Mouse (Mus musculus): ENCODE measurements around the gene Lrrc8d.

Gene Lrrc8d

DNA sequence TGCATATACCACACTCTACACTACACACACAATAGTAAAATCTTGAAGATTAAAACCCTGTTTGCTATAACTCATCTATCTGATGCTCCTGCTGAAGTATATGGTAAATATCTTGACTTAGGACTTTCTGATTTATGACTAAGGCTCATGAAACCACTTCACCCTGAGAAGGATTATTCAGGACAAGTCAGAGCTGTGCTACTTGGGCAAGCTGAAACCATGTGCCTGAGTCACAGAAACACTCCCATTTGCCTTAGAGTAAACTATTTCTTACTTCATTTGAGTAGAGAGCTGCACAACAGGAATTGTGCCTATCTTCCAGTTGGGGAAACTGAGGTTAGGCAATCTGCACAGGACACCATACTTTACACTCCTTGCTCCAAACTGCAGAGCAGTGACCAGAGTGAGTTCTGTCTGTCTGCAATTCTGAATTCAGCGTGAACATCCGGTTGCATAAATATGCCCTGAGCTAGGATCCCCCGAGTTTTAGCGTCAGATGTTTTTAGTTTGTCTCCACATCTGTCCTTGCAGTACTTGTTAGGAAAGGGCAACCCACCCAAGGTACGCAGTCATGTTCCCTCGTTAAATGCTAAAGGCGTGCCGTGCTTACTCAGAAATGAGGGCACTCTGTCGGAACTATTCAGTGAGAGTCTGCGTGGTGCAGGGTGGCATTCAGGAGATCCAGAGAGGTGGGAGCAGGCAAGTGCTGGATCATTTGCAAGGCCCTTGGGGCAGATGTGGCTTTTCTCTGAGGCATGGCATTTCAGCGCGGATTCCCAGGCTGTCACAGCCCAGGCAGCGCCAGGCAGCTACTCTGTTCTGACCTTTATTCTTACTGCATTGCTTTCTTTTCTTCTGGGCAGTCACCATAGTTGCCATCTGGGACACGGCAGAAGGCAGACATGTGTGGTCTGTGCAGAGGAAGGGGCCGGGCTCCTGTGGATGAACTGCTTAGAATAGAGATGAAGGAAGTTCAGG is 123.0 kb downstream of the Lrrc8d start:
- DNase-seq = no peak

DNA sequence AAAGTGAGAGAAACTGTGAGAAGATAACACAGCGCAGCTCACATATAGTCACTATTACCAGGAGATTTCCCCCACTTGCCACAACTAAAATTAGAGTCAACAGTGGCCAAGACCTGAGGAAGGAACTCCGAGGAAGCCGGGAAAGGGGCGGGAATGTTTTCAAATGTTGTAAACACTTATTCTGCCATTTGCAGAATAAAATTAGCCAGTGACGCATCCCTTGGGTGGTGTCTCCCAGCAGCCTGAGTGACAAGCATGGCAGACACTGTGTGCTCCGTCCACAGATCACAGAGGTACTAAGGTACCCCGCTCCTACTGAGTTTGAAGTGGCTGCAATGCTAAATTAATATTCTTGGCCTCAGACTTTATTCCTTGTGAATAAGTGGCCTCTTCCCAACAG is 124.5 kb downstream of the Lrrc8d start:
- no peak for DNase-seq

DNA sequence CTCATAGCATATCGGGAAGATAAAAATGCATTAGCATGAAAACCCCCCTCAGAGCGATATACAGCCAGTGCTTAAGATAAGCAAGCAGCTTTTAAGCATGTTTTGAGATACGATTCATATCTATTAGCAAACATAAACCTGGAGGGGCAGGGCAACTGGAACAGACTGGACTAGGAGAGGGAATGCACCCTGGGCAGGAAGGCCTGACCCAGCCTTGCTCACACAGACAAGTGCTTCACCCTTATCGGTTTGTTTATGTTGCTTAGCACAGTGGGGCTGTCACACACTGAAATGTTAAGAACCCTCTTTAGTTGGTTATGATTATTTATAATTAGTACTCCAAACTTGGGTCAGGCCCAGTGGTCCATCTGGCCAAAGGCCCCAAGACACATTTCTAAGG is 125.1 kb downstream of the Lrrc8d start:
- DNase-seq = no peak

DNA sequence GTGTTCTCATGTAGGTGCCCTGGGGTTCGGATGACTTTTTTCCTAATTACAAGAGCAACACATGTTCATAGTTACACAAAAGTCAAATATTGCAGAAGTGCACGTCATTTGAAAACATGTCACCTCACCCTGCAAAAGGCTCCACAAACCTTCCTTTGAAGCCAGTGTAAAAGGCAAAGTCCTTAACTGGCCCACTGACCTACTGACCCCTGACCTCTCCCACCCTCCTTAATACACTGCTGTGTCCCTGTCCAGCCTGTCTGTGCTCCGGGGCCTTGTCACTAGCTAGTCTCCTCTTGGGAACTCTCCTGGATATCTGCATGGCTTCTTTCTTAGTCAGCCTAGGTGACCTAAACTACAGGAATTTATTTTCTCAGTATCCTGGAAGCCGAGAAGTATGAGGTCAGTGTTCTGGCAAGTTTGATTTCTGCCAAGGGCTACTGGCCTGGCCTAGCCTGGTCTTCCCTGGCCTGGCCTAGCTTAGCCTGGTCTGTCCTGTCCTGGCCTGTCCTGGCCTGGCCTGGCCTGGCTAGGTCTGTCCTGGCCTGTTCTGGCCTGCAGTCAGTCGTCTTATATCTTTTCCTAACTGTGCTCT is 127.2 kb downstream of the Lrrc8d start:
- no peak for DNase-seq

DNA sequence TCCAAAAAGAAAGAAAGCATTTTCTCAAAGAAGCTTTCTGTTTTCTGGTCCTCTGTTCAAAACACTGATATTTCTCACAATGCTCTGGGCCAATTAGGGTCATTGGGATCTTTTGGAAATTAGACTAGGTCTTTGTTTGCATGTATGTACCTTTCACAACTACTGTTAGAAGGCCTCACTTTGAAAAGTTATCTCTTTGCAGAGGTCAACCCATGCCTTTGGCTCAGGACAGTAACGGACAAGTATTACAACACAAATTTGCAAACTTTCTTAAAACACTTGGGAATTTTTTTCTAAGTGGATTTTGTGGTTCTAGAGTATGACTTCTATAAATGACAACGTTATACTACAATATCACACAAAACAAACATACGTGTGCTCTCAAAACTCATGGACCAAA is 128.3 kb downstream of the Lrrc8d start:
- DNase-seq = no peak

DNA sequence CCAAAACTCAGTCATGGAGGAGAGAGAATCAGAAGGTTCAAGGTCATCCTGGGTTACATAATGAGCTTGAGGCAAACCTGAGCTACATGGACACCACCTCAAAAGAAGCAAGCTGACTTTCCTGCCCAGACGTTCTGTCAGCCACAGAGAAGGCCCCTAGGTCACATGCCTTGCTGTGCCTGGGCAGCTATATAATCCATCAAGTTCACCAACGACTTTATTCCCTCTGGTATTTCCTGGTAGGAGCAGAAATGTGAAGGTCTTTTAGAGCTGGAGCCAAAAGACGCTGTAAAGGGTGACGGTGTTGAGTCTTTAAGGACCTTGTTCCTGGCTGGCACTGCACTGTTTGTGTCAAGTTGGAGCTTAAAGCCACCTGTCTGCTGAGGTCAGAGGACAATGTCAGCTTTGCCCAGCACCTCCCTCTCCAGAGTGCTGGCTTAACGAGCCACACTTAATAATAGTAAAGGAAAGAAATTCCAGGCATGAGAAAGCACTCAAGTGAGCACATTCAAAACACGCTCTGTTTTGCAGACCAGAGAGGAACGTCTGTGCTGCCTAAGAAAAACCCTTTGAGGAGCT is 129.3 kb downstream of the Lrrc8d start:
- no peak for DNase-seq

DNA sequence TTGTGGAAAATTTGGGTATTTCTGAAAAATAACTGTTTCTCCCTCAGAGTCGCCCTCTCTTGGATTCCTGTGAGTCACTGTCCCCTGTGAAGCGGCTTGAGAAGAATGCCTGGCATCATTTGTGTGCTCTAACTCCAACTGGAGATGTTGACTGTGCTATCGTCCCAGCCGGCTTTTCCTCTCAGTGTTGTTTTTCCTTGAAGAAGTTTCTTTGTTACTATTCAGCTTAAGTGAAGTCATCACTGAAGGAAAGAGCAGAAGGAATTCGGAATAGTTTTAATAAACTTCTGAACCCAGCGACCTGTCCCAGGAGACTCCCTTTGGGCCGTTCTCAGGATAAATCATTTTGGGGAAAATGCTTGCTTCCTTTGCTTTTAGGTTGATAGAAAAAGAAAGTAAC is 132.4 kb downstream of the Lrrc8d start:
- DNase-seq = no peak

DNA sequence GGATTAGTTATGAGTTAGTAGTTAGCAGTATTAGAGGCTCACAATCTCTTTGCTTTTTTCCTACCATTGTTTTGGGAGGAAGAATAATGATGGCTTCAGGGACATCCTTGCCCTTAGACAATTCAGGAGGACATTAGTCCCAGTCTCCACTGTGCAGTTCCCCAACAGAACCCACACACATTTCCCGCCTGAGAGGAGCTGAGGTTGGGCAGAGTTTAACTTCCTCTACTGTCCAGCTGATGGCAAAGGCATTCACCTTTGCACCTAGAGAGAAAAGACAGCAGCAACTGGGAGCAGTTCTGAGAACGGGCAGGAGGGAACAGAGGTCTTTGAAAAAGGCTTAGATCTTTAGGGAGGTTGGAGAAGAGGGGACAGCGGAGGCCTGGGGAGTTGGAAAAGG is 134.2 kb downstream of the Lrrc8d start:
- DNase-seq = no peak

DNA sequence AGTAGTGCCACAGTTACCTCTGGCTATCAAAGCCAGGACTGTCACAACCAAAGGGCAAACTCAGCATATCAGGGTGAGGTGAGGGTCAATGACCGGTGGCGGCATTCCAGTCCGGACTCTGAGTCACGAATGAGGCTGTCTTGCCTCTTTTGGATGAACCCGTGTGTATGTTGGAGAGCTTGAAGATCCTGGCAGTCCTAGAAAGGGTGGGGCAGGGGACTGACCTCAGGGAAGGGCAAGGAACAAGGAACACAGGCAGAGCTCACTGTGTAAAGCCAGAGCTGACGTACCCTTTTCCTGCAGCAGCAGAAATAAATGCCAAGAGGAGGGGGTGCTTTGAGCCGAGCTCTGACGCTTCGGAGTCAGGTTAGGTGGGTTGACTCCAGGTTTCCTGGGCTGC is 136.2 kb downstream of the Lrrc8d start:
- no peak for DNase-seq

DNA sequence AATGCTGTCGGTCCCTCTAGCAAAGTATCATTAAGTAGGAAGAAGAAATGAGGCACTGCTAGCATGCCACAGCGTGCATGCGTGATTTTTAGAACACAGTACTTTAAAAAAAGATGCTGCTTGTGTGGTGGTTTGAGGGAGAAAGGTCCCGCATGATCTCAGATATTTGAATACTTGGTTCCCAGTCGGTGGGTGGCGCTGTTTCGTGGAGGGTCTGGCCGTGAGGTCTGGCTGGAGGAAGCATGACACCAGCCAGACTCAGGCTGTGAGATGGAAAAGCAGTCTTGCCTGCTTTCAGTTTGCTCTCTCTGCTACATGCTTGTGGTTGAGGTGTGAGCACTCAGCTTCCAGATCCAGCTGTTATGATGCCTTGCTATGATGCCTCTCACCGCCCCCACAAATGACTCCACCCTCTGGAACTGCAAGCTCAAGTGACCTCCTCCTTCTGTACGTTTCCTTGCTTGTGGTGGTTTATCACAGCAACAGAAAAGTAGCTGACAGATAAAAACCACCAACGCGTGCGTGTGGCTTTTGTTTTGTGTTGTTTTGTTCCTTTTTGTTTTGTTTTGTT is 140.1 kb downstream of the Lrrc8d start:
- no peak for DNase-seq

DNA sequence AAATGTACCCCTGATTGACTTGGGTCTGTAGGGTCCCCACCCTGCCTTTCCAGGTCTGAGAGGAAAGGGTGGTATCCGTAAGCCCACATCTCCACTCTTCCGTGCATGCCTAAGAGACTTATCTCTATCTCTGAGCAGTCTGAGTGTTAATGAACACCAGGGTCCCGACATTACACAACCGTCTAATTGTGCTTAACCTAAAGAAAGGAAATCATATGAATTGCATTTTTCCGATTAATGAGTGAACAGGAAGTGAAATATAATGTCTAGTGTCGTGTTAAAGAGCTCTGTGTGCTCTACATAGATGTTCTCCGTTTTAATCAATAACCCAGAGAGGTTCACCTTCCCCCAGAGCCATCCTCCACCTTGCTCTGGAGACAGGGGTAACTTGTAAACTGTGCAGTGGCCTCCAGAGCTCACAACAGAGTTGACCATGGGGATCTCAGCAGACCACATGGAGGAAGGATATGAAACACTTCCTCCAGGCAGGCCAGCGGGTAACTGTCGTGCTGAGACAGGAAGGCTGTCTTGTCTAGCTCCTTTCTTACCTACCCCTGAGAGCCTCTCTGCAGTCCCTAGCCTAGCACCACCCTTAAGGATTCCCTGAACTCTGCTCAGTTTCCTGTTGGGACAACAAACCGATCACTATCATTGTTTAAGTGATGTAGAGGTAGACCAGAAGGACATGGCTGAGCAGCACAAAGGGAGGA is 144.4 kb downstream of the Lrrc8d start:
- no peak for DNase-seq

DNA sequence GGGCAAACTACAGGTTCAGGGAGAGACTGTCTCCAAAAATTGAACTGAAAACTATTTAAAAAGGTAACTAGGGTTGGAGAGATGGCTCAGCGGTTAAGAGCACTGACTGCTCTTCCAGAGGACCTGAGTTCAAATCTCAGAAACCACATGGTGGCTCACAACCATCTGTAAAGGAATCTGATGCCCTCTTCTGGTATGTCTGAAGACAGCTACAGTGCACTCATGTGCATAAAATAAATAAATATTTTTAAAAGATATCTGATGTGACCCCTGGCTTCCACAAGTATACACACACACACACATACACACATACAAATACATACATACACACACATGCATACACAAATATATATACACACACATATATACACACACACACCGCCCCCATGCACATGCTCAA is 145.3 kb downstream of the Lrrc8d start:
- DNase-seq = no peak

DNA sequence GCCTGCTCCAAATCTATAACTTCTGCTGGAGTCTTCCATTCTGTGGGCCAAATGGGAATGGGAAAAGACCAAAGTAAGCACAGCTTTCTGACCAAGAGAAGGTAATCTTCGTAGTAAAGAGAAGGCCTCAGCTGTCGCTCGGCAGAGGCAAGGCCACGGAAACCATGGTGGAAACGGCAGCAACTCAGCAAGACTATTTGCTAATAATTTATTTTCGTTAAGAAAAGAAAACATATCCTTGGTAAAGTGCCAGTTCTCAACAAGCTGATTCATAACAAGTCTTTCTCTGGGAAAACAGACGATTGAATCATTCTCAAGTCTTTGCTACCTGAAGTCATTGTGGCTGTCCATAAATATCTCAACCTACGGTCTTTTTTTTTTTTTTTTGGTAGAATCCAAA is 148.0 kb downstream of the Lrrc8d start:
- DNase-seq = no peak

DNA sequence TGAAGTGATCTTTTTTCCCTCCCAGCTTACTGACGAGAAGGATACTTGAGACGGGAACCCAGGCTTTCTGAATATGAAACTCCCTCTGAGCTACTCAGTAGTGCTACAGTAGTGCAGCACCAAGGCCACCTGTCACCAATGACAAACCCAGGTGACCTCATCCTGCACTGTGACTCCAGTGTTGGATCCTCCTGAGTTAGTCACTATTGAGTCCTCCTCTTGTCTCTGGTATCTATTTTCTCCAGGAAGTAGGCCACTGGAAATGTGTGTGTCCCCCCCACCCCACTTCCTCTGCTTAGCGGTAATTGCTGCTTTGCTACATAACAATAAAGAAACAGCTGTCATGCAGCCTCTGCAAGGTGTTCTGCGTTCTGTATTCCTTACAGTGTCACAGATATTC is 149.5 kb downstream of the Lrrc8d start:
- DNase-seq = no peak

DNA sequence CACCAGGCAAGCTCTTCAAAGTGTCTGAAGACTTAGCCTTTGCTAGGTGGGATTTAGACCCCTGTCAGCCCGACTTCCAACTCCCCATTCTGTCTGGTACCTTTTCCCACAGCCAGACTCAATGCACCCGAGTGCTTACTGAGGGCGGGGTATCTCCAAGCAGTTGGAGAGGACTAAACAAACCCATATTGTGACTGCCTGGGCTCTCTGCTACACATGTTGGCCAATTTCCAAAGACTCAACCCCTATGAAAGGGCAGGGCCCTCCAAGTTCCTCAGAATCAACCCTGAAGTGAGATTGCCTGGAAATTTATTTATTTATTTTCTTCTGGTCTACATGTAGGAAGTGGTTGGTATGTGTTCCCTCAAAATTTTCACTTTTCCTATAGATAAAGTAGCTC is 149.9 kb downstream of the Lrrc8d start:
- DNase-seq = no peak

DNA sequence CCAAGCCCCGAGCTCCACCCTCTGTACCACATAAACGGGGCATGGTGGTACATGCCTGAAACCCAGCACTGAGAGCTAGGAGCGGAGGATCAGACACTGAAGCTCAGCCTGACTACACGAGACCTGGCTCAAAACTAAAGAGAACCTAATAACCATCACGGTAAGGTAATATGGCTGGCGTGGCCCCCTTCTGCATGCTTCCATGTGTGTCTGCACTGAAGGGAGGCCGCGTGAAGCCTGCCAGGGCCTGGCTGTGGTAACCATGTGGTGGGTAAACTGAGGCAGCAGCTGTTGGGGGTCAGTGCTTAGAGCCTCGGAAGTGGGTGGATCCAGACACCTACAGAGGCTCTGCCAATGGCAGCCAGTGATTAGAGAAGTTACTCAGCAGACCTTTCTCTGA is 153.5 kb downstream of the Lrrc8d start:
- no peak for DNase-seq

DNA sequence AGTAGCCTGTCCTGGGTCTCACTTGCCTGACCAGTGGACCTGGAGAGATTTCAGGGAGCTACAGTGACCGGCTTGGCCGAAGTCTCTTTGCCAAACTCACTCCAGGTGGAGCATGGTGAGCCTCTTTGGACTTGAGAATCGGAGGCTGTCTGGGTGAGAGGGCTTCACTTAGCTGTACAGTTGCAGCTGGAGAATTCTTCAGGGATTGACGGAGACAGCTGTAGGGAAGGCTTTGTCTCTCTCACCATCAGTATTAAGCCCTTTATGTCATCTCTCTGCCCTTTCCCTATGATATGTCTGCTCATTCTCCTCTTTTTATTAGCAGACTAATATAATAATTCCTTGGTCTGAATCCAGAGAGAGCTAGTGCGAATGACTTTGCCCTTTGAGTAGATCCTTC is 157.7 kb downstream of the Lrrc8d start:
- DNase-seq = no peak

DNA sequence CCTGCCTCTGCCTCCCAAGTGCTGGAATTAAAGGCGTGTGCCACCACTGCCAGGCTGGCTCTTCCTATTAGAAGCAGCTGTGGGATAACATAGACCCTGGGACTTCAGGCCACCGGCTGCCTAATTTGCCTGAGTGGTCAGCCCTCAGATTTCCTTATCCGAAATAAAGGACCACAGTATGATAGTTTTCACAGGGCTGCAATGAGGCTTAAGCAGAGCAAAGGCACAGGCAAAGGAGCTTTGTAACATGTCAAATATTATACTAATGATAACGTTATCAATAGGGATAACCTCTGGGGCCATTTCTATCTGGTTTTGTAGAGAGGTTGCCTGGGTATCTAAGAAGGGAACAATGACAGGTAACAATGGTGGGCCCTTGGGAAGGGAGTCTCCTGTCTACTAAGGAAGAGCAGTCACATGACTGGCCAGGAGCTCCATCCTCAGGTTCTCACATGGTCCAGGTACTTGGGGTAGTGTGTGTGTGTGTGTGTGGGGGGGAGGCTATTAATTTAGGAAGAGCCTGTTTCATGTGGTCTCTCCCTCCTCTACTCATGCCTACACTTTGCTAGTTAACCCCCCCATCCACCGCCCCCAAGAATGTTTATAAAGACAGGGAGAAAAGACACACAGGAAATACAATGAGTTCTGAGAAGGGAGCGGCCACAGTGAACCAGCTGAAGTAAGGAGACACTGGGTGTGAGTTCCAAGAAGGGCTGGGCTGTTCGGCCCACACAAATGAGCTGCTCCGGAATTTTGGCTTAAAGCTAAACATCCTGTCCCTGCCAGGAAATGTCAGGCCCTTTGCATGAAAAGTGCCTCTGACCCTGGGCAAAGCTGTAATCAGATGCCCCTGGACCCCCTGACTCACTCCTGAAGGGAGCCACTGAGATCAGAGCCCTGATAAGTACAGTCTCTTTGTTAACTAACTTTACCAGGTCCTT is 159.3 kb downstream of the Lrrc8d start:
- no peak for DNase-seq

DNA sequence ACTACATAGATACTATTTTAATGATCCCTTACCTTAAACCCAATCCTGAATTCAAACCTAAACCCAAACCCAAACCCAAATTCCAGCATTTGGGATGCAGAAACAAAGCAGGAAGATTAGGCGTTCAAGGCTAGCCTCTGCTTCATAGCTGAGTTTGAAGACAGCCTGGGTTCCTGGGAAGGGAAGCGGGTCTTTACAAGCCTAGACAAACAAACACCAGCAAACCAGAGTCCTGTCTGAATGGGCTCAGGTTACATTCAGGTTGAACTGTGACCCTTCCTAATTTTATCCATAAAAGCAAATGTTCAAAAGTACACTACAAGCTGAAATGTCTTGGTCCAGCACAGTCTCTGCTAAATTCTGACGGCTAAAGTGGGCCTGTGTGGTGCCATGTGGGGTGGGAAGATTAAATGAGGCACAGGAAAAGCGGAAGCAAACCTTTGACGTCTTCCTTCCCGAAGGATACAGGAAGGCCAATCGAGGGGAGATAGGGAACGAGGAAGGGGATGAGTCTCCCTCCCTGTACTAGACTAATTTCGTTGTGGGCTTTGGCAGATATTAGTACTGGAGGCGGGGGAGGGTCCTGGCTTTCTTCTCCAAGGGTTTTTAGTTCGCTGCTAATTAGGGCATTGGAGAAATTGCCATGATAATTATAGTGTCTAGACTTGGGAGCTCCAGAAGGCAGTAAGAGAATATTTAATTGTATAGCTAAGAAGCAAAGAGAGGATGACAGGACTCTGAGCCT is 160.1 kb downstream of the Lrrc8d start:
- no peak for DNase-seq

DNA sequence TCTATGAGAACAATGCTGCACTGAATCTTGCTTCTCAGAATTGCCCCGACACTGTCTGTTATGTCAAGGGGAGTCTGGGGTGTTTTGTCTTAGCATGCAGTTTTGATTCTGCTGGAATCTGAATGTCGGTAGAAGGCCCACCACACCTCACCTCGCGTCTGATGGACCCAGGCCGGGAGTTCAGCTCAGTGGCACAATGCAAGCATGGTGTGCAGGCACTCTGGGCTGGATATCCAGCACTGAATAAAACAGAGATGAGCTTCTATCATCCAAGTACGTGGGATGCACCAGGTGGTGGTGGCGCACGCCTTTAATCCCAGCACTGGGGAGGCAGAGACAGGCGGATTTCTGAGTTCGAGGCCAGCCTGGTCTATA is 160.7 kb downstream of the Lrrc8d start:
- DNase-seq = no peak

DNA sequence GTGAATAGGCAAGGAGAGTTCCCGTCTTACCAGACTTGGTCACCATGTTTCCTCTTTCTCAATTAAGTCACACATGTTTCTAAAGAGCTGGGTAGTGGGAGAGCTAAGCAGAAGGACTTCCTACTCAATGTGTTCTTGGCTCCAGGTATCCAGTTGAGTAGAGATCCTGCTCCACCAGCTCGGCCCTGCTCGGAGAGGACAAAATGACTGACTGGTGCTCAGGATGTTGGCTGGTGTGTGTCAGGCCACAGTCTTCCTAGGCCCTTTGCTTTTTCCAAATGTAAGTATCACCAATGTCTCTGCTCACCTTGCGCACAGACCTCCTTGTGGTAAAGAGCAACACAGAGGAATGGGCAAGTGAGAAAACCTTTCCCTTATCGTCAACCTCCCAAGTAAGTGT is 161.8 kb downstream of the Lrrc8d start:
- DNase-seq = no peak

Measured in cerebellum, adult 18-20 months (tissue).